Mouse (Mus musculus): ENCODE measurements at regions not wholly inside any gene's neighbourhood (a gene's known extent, or its start where the extent isn't known, plus 50 kb on each side); places are given as distances from the start of the nearest gene placed in this dataset.

DNA sequence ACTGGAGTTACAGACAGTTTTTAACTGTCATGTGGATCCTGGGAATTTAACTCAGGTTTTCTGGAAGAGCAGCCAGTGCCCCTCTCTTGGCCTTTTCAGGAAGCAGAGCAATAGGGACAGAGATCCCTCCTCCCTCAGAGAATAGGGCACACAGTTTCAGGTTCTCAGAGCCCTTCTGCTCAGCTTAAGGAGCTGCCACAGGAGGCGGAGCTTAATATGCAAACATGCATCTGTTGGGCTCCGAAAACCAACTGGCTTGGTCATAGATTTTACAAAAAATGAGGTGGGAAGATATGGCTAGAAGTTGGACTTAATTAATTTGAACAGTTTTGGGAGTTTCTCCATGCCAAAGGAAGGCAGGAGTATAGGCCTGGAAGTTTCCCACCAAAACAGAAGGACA lies 61.9 kb upstream of the Znrf2 start:
- no peak for DNase-seq (ENCODE audit: extremely low spot score in 1 of 2, low spot score in 2 of 2)
- H3K4me3 ChIP-seq = no peak overlapping the region
- intact Hi-C loops (cut with DNase I) = no loop called here
- no peak for TF ChIP-seq CTCF (IDR thresholded peaks at IDR 0.05)
- H3K27ac ChIP-seq = no peak overlapping the region

DNA sequence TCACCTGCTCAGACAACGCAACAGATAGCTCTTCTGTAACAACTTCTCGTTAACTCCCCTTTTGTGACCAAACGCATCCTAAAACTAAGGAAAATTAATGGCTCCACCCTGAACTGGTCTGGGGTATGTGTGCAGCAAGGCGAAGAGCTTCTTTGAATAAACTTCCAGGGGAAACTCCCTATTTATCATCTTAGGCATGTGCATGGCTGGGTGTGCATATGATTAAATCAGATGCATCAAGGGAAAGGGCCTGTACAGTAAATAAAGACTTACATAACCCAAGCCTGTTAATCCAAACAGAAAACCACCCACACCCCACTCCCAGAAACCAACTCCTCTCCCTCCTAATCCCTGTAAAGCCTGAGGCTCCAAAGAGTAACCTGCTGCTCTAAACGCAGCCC lies 59.2 kb upstream of the Znrf2 start:
- no peak for DNase-seq (ENCODE audit: extremely low spot score in 1 of 2, low spot score in 2 of 2)
- H3K27ac ChIP-seq = no peak overlapping the region
- no peak for TF ChIP-seq CTCF (IDR thresholded peaks at IDR 0.05)
- intact Hi-C loops (cut with DNase I) = no loop called here
- no peak overlapping the region for H3K4me3 ChIP-seq

DNA sequence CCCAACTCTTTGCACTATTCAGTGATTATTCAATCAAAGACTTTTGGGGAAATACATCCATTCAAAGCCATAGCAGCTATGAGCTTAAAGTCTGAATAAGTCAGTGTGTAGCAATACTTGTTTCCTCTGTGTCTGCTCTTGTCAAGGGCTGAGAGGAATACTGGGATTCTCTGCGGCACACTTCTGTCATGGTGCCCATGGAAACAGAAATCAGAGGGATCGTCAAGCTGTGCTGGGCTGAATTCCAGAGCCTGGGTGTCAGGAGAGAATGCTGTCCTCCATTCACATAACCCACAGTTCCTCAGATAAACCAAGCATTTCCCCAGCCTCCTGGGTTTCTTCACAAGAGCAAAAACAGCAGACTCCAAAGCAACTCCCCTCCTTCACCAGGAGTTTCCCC lies 58.6 kb upstream of the Znrf2 start:
- intact Hi-C loops (cut with DNase I) = no loop called here
- DNase-seq (ENCODE audit: extremely low spot score in 1 of 2, low spot score in 2 of 2) = peak; percentile 32 to 39
- no peak for TF ChIP-seq CTCF (IDR thresholded peaks at IDR 0.05)
- no peak overlapping the region for H3K27ac ChIP-seq
- H3K4me3 ChIP-seq = no peak overlapping the region

DNA sequence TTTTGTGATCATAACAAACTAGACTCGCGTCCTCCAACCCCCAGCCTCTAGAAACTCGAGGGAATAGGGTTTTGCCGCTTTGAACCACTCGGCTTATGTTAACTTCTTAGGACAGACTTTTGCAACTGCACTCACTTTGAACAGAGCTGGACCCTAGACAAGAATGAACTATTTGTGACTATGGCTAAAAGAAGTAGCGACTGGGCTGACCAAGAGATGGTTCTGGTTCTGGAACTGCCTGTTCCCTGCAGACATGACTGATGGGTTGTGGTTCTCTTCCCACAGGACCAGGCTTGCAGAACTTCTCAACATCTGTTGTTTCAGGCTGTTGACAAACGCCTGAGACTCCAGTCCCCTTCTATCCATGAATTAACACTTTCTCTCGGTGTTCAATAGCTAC lies 57.5 kb upstream of the Znrf2 start:
- TF ChIP-seq CTCF (IDR thresholded peaks at IDR 0.05) = no peak

DNA sequence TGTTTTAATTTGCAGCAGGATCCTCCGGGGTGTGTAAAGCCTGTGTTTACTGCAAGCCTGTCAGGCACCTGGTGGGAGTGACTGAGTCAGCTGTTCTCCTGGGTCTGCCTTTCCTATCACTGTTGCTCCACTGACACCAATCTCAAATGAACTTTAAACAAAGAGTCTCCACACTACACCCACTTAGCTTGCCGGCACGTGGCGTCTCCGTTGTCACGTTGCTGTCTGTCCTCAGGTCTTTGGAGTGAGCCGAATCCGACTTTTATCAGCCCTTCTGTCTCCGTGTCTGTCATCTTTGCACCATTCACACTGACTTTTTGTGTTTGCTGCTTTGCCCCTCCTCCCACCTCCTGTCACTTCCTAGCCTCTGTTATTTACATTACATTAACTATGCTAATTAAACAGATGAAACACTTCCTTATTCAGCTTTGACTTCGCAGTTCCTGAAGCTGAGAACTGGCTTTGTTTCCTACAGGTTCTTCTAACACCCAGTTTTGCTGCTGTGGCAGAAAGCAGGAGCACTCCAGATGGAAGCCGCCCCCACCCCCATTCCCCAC lies 56.7 kb upstream of the Znrf2 start:
- no peak overlapping the region for H3K4me3 ChIP-seq
- intact Hi-C loops (cut with DNase I) = no loop called here
- TF ChIP-seq CTCF (IDR thresholded peaks at IDR 0.05) = no peak
- H3K27ac ChIP-seq = no peak overlapping the region
- peak in 1 of 2 experiments; percentile 39 for DNase-seq (ENCODE audit: extremely low spot score in 1 of 2, low spot score in 2 of 2)

More for the DNA sequence above, 57.5 kb upstream of the Znrf2 start:
- no peak for DNase-seq (ENCODE audit: extremely low spot score in 1 of 2, low spot score in 2 of 2)
- Histone ChIP-seq H3K27ac (no peak overlapping the region), H3K4me3 (no peak overlapping the region)
- intact Hi-C loops (cut with DNase I) = no loop called here

DNA sequence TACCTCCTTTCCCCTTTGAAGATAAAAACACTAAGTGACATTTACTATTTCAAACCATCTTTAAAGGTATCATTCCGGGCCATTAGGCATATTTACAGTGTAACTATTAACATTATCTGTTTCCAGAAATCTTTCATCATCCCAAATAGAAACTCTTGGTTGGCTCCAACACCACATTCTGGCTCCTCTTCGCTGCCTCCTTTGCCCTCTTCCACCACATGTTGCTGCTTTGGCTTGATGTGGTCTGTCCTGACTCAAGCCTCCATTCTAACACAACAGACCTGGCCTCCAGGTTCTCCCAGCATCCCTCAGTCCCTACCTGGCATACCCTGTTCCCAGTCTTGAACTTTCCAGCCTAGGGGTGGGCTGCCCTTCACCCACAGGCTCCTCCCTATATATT lies 56.2 kb upstream of the Znrf2 start:
- intact Hi-C loops (cut with DNase I) = no loop called here
- TF ChIP-seq CTCF (IDR thresholded peaks at IDR 0.05) = no peak
- Histone ChIP-seq H3K4me3 (no peak overlapping the region), H3K27ac (no peak overlapping the region)
- DNase-seq (ENCODE audit: extremely low spot score in 1 of 2, low spot score in 2 of 2) = no peak

DNA sequence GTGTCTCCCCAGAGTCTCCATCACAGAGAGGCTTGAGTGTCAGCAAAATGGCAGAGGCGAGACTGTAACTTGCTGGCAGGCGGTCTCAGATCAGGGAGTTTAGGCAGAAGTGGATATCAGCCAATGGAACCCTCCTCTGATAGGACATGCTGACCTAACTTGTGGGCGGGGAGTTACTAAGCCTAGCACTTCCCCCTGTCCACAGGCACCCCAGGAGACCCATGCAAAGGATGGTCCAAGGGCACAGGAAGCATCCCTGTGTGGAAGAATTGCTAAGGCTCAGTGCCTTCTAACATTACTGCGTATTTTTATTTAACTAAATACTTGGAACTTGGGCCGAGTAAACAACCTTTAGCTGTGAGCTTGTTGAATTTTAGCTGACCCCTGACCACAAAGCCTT lies 54.7 kb upstream of the Znrf2 start:
- DNase-seq (ENCODE audit: extremely low spot score in 1 of 2, low spot score in 2 of 2) = no peak
- no peak overlapping the region for H3K4me3 ChIP-seq
- intact Hi-C loops (cut with DNase I) = no loop called here
- no peak overlapping the region for H3K27ac ChIP-seq
- no peak for TF ChIP-seq CTCF (IDR thresholded peaks at IDR 0.05)

DNA sequence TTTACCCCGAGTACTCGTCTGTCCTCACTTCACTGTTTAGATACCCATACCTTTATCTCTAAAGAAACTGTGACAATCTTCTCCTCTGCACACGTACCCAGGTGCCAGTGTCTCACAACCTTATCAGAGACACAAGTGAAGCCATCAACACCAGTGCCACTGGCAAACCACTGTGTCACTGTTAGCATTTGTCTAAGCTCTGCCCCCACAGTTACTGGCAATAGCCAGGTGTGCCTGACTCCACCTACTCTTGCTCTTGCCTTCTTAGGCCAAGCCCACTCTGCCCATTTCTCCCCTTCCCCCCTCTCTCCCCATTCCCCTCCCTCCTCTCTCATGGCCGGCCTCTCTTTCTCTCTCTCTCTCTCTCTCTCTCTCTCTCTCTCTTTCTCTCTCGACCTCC lies 54.2 kb upstream of the Znrf2 start:
- no peak for TF ChIP-seq CTCF (IDR thresholded peaks at IDR 0.05)
- Histone ChIP-seq H3K27ac (no peak overlapping the region), H3K4me3 (no peak overlapping the region)
- DNase-seq (ENCODE audit: extremely low spot score in 1 of 2, low spot score in 2 of 2) = no peak
- intact Hi-C loops (cut with DNase I) = no loop called here

DNA sequence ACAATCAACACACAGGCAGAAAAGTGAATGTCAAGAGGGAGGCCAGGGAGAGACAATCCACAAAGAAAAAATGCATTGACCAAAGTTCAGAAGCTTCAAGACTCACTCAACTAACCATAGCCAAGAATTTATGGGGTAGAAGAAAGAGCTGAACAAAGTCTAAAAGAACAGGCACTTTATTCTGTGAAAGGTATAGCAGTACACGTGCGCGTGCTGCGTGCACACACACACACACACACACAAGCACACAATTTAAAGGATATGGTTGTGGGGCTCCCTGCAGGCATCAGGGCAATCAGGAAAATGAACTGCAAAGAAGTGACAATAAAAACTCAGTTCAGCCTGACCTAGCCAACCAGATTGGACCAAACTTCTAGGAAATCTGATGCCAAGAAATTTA lies 53.0 kb upstream of the Znrf2 start:
- intact Hi-C loops (cut with DNase I) = no loop called here
- no peak for DNase-seq (ENCODE audit: extremely low spot score in 1 of 2, low spot score in 2 of 2)
- Histone ChIP-seq H3K4me3 (no peak overlapping the region), H3K27ac (no peak overlapping the region)
- no peak for TF ChIP-seq CTCF (IDR thresholded peaks at IDR 0.05)

DNA sequence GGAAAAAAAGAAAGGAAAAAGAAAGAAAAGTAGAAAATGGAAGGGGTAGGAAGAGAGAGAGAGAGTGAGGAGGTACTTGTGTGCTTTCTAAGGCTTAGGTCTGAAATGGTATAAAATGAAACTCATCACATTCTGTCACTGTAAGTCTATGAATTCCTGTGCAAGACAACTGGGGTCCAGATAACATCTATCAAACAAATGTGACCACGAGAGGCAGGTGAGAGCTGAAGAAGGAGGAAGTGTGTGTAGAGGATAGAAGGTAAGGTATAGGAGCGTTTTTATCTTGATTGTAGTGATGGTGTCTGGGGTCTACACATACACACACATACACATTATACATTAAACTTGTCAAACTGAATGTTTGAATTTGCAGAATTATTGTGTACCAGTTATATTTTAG lies 51.0 kb upstream of the Znrf2 start:
- DNase-seq (ENCODE audit: extremely low spot score in 1 of 2, low spot score in 2 of 2) = no peak
- H3K4me3 ChIP-seq = no peak overlapping the region
- intact Hi-C loops (cut with DNase I) = no loop called here
- H3K27ac ChIP-seq = no peak overlapping the region
- no peak for TF ChIP-seq CTCF (IDR thresholded peaks at IDR 0.05)

DNA sequence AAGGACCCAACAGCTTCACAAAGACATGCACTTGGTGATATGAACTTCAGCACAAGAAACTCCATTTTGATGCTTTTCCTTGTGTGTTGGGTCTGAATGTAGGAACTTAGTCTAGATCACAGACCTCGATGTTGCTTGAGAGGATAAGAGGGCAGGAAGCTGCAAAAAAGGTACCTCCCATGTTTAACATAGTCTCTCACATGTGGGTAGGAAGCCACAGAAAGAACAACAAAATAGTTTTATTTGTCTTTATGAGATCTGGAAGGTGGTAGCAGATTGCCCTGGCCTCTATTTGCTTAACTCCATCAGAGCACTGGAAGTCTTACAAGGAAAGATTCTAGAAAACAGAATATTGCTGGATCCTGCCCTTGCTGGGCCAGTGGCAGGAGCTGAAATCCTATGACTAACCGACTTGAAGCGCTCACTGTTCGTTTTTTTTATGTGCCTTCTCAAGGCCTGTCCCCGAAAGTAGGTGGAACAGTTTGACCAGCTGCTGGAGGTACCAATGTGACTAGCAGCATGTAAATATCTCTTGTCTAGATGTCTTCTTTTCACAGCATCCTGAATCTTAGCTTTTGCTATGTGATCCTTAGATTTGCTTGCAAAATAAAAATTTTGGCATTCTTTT lies 50.1 kb upstream of the Znrf2 start:
- no peak for TF ChIP-seq CTCF (IDR thresholded peaks at IDR 0.05)
- intact Hi-C loops (cut with DNase I) = no loop called here
- DNase-seq (ENCODE audit: extremely low spot score in 1 of 2, low spot score in 2 of 2) = no peak
- Histone ChIP-seq H3K4me3 (no peak overlapping the region), H3K27ac (no peak overlapping the region)
